Comparison of ENCODE assay signal across 8 mouse cellular contexts in genomic region chr5:143363678-143364615, GRCm38 (mm10). TPM values are rescaled to one million over a fixed set of nuclear protein-coding genes. Genes with fewer than 3 reads are reported as not detected.
DNase-seq lines count a peak whose midpoint lies in the region; ATAC-seq lines count a peak whose summit lies in the region.

No protein-coding gene starts in this region.

- H3K4me1 ChIP-seq in kidney, embryonic 16.5 days (ENCODE audit: insufficient read depth, low read length), result peaks cover 14% of the 10 kb centered on the region; the same call in 1 of the 2 replicates
- peaks cover 19% of the 10 kb centered on the region for H3K4me1 ChIP-seq in embryonic facial prominence, embryonic 10.5 days
- H3K4me1 ChIP-seq in hindbrain, embryonic 16.5 days (ENCODE audit: control insufficient read depth, insufficient read depth, low read depth, low read length), result peaks cover 13% of the 10 kb centered on the region

- no peak for DNase-seq in kidney, adult 8-10 months
- peak; percentile 89 for DNase-seq in embryonic facial prominence, embryonic 10.5 days (ENCODE audit: low spot score)
- peak; percentile 49 to 62 for DNase-seq in lung, postnatal 4 days
- no peak for DNase-seq in ovary, postnatal 14 days (ENCODE audit: low spot score)
- no peak for DNase-seq in layer of hippocampus, adult 9-11 months
- no peak for DNase-seq in urinary bladder, postnatal 25 days (ENCODE audit: low spot score)

- under 1% methylated on average over 46 of the region's 47 CpGs for WGBS in kidney, embryonic 16.5 days
- WGBS in embryonic facial prominence, embryonic 10.5 days, result under 1% methylated on average over 47 of the region's 47 CpGs
- under 1% methylated on average over 43 of the region's 47 CpGs for WGBS in hindbrain, embryonic 16.5 days

- H3K4me2 ChIP-seq in kidney, embryonic 16.5 days (replicated peaks; ENCODE audit: low read depth, low read length), result peak overlapping the region; percentile 73
- peak overlapping the region; percentile 89 for H3K4me2 ChIP-seq in hindbrain, embryonic 16.5 days (ENCODE audit: low read length)

- H3K36me3 ChIP-seq in kidney, embryonic 16.5 days (ENCODE audit: insufficient read depth, low read length), result no peaks in the 10 kb centered on the region
- H3K36me3 ChIP-seq in embryonic facial prominence, embryonic 10.5 days (replicated peaks), result no peaks in the 10 kb centered on the region
- no peaks in the 10 kb centered on the region for H3K36me3 ChIP-seq in hindbrain, embryonic 16.5 days (ENCODE audit: control insufficient read depth, insufficient read depth, low read length)

- H3K27ac ChIP-seq in kidney, embryonic 16.5 days (ENCODE audit: low read length), result no peak overlapping the region
- H3K27ac ChIP-seq in embryonic facial prominence, embryonic 10.5 days (replicated peaks), result peak overlapping the region; percentile 58
- no peak overlapping the region for H3K27ac ChIP-seq in hindbrain, embryonic 16.5 days (ENCODE audit: low read depth, low read length)

- peak overlapping the region; percentile 54 for H3K9ac ChIP-seq in kidney, embryonic 16.5 days (replicated peaks; ENCODE audit: low read length)
- peak overlapping the region; percentile 68 for H3K9ac ChIP-seq in hindbrain, embryonic 16.5 days (ENCODE audit: low read depth, low read length)

- ATAC-seq in kidney, embryonic 16.5 days (ENCODE audit: low FRiP score, low TSS enrichment), result peak; percentile 53
- ATAC-seq in hindbrain, embryonic 16.5 days, result peak; percentile 78

- 0 out of 2 replicates have a peak, but pooled peaks cover 2% of the 10 kb centered on the region for H3K9me3 ChIP-seq in kidney, embryonic 16.5 days (ENCODE audit: low read length)
- no peaks in the 10 kb centered on the region for H3K9me3 ChIP-seq in embryonic facial prominence, embryonic 10.5 days
- no peaks in the 10 kb centered on the region for H3K9me3 ChIP-seq in hindbrain, embryonic 16.5 days (ENCODE audit: control insufficient read depth, low read length)

- H3K27me3 ChIP-seq in kidney, embryonic 16.5 days (ENCODE audit: insufficient read depth, low read length), result peaks cover 38% of the 10 kb centered on the region
- H3K27me3 ChIP-seq in embryonic facial prominence, embryonic 10.5 days (replicated peaks; ENCODE audit: low read depth, poor library complexity, severe bottlenecking), result peaks cover 83% of the 10 kb centered on the region
- H3K27me3 ChIP-seq in hindbrain, embryonic 16.5 days (replicated peaks; ENCODE audit: control insufficient read depth, insufficient read depth, low read length), result peaks cover 15% of the 10 kb centered on the region

- H3K4me3 ChIP-seq in kidney, embryonic 16.5 days (ENCODE audit: low read length), result peak overlapping the region; percentile 48
- peak overlapping the region; percentile 67 for H3K4me3 ChIP-seq in embryonic facial prominence, embryonic 10.5 days
- peak overlapping the region; percentile 47 for H3K4me3 ChIP-seq in hindbrain, embryonic 16.5 days (ENCODE audit: low read length)

RNA-seq across cellular contexts. Expression of gene Grid2ip, which starts 6.8 kb away (rescaled TPM):
- 0.05 and 0.07 TPM in 2 replicates for polyA plus RNA-seq in kidney, embryonic 16.5 days (2015; fragmentation: Nextera tagmentation; extraction: Ambion mirVana)
- 0.09 and 0.14 TPM in 2 replicates for polyA plus RNA-seq in embryonic facial prominence, embryonic 10.5 days (2016; fragmentation: Nextera tagmentation; extraction: Ambion mirVana)
- 0.42 and 0.51 TPM in 2 replicates for polyA plus RNA-seq in hindbrain, embryonic 16.5 days (2015; fragmentation: Nextera tagmentation; extraction: Ambion mirVana)

RNA-seq across cellular contexts. Expression of gene Zdhhc4, which starts 34.9 kb away (rescaled TPM):
- 81.9 and 82.7 TPM in 2 replicates for polyA plus RNA-seq in kidney, embryonic 16.5 days (2015; fragmentation: Nextera tagmentation; extraction: Ambion mirVana)
- 71.0 and 77.2 TPM in 2 replicates for polyA plus RNA-seq in embryonic facial prominence, embryonic 10.5 days (2016; fragmentation: Nextera tagmentation; extraction: Ambion mirVana)
- 75.9 and 77.0 TPM in 2 replicates for polyA plus RNA-seq in hindbrain, embryonic 16.5 days (2015; fragmentation: Nextera tagmentation; extraction: Ambion mirVana)

RNA-seq across cellular contexts. Expression of gene Kdelr2, which starts 39.7 kb away (rescaled TPM):
- 317 and 349 TPM in 2 replicates for polyA plus RNA-seq in kidney, embryonic 16.5 days (2015; fragmentation: Nextera tagmentation; extraction: Ambion mirVana)
- 221 and 226 TPM in 2 replicates for polyA plus RNA-seq in embryonic facial prominence, embryonic 10.5 days (2016; fragmentation: Nextera tagmentation; extraction: Ambion mirVana)
- 123 and 138 TPM in 2 replicates for polyA plus RNA-seq in hindbrain, embryonic 16.5 days (2015; fragmentation: Nextera tagmentation; extraction: Ambion mirVana)

RNA-seq across cellular contexts. Expression of gene E130309D02Rik, which starts 48.8 kb away (rescaled TPM):
- polyA plus RNA-seq in kidney, embryonic 16.5 days (2015; fragmentation: Nextera tagmentation; extraction: Ambion mirVana), result 39.4 and 43.7 TPM in 2 replicates
- polyA plus RNA-seq in embryonic facial prominence, embryonic 10.5 days (2016; fragmentation: Nextera tagmentation; extraction: Ambion mirVana), result 62.1 and 65.4 TPM in 2 replicates
- 24.9 and 28.2 TPM in 2 replicates for polyA plus RNA-seq in hindbrain, embryonic 16.5 days (2015; fragmentation: Nextera tagmentation; extraction: Ambion mirVana)

Comparison
In these comparisons a context has a peak if more than half of its experiments do, and no peak if none do; other contexts are left out.
1. DNase-seq: peak in embryonic facial prominence, embryonic 10.5 days (single experiment) and lung, postnatal 4 days (2 of 2); none in kidney, adult 8-10 months (0 of 2), ovary, postnatal 14 days (single experiment), layer of hippocampus, adult 9-11 months (single experiment) and urinary bladder, postnatal 25 days (single experiment).
2. Peak in every context shown above with its lines, with median percentiles within 50 percentile points of each other: H3K4me3 ChIP-seq.